Mouse (Mus musculus): Measurements from ENCODE around the gene Mobp.

DNA sequence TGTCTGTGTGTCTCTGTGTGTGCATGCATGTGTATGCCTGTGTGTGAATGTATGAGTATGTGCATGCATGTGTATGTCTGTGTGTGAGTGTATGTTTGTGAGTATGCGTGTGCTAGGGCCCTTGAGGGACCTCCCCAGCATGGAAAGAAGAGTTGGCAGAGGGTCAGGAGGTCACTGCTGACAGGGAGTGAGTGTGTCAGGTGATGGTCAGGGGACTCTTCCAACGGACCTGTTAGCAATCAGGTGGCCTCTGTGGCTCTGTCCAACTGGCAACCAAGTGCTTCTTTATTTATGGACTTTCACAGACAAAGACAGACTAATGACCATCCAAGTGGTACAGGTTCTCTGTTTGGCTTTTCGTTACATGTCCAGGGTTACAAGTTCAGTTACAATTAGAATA is 69.9 kb downstream of the Mobp start:
- no peak for TF ChIP-seq POLR2A (IDR thresholded peaks at IDR 0.05; ENCODE audit: insufficient read depth, low read depth, low read length)
- TF ChIP-seq CTCF (IDR thresholded peaks at IDR 0.05; ENCODE audit: insufficient read depth, low read depth, low read length), result no peak
